Mouse (Mus musculus): Measurements from ENCODE around the gene Atp2b1. TPM values are rescaled to one million over a fixed set of nuclear protein-coding genes. Genes with fewer than 3 reads are reported as not detected.

Atp2b1 gene
- polyA plus RNA-seq, 1 experiment from 2014 or later: 164 TPM

DNA sequence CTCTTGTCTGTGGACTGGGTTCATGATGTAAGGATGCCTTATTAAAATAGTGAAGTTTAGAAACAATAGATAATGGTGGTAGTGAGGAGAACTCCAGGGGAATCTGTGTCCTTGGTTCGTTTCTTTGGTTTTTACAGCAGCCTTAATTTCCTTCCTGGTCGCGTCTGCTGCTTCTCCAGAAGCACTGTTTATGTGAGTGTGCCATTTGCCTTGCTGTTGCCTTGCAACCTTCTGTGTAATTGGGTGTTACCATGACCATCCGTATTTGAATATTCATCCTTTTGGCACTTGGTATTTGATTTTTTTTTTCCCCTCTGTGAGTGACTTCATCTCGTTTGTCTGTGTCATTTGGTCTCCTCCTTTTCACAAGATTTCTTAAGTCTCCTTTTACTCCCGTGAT, 27.8 kb downstream of the Atp2b1 start:
- no peaks in the 10 kb centered on the region for H3K27me3 ChIP-seq (ENCODE audit: insufficient read depth, low read length)
- ATAC-seq (ENCODE audit: low FRiP score, low TSS enrichment): no peak
- no peak overlapping the region for H3K4me3 ChIP-seq (ENCODE audit: low read length)
- no peak overlapping the region for H3K9ac ChIP-seq (replicated peaks; ENCODE audit: low read length)
- no peak overlapping the region for H3K4me2 ChIP-seq (replicated peaks; ENCODE audit: low read depth, low read length)
- no peaks in the 10 kb centered on the region for H3K9me3 ChIP-seq (ENCODE audit: low read length)
- WGBS: 49% methylated on average over 6 of the region's 6 CpGs
- peaks cover 3% of the 10 kb centered on the region; the same call in 1 of the 2 replicates for H3K4me1 ChIP-seq (ENCODE audit: insufficient read depth, low read length)
- H3K36me3 ChIP-seq (ENCODE audit: insufficient read depth, low read length): 0 out of 2 replicates have a peak, but pooled peaks cover 3% of the 10 kb centered on the region
- no peak overlapping the region for H3K27ac ChIP-seq (ENCODE audit: low read length)

GRCm38 (mm10) chr10:98942999-98943398, 28.8 kb downstream of the Atp2b1 start:
- H3K4me2 ChIP-seq (replicated peaks; ENCODE audit: low read depth, low read length): no peak overlapping the region
- H3K9ac ChIP-seq (replicated peaks; ENCODE audit: low read length): no peak overlapping the region
- H3K36me3 ChIP-seq (ENCODE audit: insufficient read depth, low read length): 0 out of 2 replicates have a peak, but pooled peaks cover 3% of the 10 kb centered on the region
- no peak overlapping the region for H3K4me3 ChIP-seq (ENCODE audit: low read length)
- H3K27me3 ChIP-seq (ENCODE audit: insufficient read depth, low read length): no peaks in the 10 kb centered on the region
- H3K27ac ChIP-seq (ENCODE audit: low read length): no peak overlapping the region
- 76% methylated on average over 8 of the region's 8 CpGs for WGBS
- no peaks in the 10 kb centered on the region for H3K9me3 ChIP-seq (ENCODE audit: low read length)
- ATAC-seq (ENCODE audit: low FRiP score, low TSS enrichment): no peak
- peaks cover 3% of the 10 kb centered on the region; the same call in 1 of the 2 replicates for H3K4me1 ChIP-seq (ENCODE audit: insufficient read depth, low read length)

GRCm38 (mm10) chr10:98943894-98944293, 29.7 kb downstream of the Atp2b1 start:
- WGBS: 90% methylated on average over 8 of the region's 8 CpGs
- no peak overlapping the region for H3K9ac ChIP-seq (replicated peaks; ENCODE audit: low read length)
- no peak overlapping the region for H3K4me2 ChIP-seq (replicated peaks; ENCODE audit: low read depth, low read length)
- 0 out of 2 replicates have a peak, but pooled peaks cover 3% of the 10 kb centered on the region for H3K36me3 ChIP-seq (ENCODE audit: insufficient read depth, low read length)
- no peak for ATAC-seq (ENCODE audit: low FRiP score, low TSS enrichment)
- no peak overlapping the region for H3K27ac ChIP-seq (ENCODE audit: low read length)
- no peaks in the 10 kb centered on the region for H3K9me3 ChIP-seq (ENCODE audit: low read length)
- H3K27me3 ChIP-seq (ENCODE audit: insufficient read depth, low read length): no peaks in the 10 kb centered on the region
- peaks cover 7% of the 10 kb centered on the region; the same call in 1 of the 2 replicates for H3K4me1 ChIP-seq (ENCODE audit: insufficient read depth, low read length)
- H3K4me3 ChIP-seq (ENCODE audit: low read length): no peak overlapping the region

DNA sequence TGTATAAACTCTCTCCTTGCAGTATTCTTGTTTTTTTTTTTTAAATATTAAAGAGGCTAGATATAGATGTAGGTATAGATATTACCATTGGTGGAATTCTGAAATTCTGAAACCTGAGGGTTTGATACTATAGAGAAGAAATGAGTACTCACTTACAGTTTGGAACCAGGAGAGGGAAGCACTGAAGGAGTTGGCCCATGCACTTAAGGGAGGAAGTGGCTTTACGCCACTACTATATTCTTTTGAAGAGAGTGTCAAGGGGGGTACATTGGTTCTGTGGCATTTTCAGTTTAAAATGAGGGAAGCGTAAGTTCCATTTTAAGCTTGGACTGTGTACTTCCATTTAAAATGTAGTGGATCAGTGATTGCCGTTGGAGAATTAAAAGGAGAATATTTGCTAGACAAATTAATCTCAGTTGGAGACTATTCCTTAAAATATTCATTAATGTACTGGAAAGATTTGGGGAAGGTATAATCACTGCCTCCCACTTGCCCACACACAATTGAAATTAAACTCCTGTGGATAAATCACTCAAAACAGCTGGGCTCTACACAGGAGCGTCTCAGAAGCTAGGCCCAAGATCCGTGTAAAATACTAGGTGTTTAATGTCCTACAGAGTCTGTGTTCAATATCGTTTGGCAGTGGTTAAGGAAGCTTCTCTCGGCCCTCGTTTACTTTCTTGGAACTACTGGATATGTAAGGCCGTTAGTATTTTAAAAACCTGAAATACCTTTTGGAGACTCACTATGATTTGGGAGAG, 32.0 kb downstream of the Atp2b1 start:
- no peak overlapping the region for H3K9ac ChIP-seq (replicated peaks; ENCODE audit: low read length)
- WGBS: 65% methylated on average over 9 of the region's 9 CpGs
- no peaks in the 10 kb centered on the region for H3K27me3 ChIP-seq (ENCODE audit: insufficient read depth, low read length)
- ATAC-seq (ENCODE audit: low FRiP score, low TSS enrichment): no peak
- H3K4me1 ChIP-seq (ENCODE audit: insufficient read depth, low read length): peaks cover 10% of the 10 kb centered on the region; the same call in 1 of the 2 replicates
- H3K4me3 ChIP-seq (ENCODE audit: low read length): no peak overlapping the region
- H3K9me3 ChIP-seq (ENCODE audit: low read length): no peaks in the 10 kb centered on the region
- H3K27ac ChIP-seq (ENCODE audit: low read length): no peak overlapping the region
- no peaks in the 10 kb centered on the region for H3K36me3 ChIP-seq (ENCODE audit: insufficient read depth, low read length)
- no peak overlapping the region for H3K4me2 ChIP-seq (replicated peaks; ENCODE audit: low read depth, low read length)

DNA sequence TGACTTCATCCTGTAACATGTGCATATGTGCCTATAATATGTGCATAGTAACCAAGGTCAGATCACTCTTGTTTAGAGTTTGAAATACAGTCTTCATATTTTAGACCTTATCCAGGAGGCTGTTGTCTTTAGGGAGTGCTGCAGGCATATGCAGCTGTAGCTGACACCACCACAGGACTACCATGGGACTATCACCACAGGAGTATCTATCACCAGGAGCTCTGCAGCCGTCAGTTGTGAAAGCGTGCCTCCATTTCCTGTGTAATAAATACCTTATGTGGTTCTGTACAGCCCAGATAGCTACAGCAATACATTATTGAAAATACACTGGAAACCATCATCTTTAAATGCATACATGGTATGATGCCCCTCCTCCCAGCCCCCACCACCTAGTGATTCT, 33.0 kb downstream of the Atp2b1 start:
- H3K27ac ChIP-seq (ENCODE audit: low read length): no peak overlapping the region
- no peak for ATAC-seq (ENCODE audit: low FRiP score, low TSS enrichment)
- H3K4me1 ChIP-seq (ENCODE audit: insufficient read depth, low read length): peaks cover 20% of the 10 kb centered on the region
- no peaks in the 10 kb centered on the region for H3K9me3 ChIP-seq (ENCODE audit: low read length)
- WGBS: 39% methylated on average over 2 of the region's 2 CpGs
- no peaks in the 10 kb centered on the region for H3K36me3 ChIP-seq (ENCODE audit: insufficient read depth, low read length)
- H3K27me3 ChIP-seq (ENCODE audit: insufficient read depth, low read length): no peaks in the 10 kb centered on the region
- no peak overlapping the region for H3K4me3 ChIP-seq (ENCODE audit: low read length)
- no peak overlapping the region for H3K9ac ChIP-seq (replicated peaks; ENCODE audit: low read length)
- H3K4me2 ChIP-seq (replicated peaks; ENCODE audit: low read depth, low read length): no peak overlapping the region

DNA sequence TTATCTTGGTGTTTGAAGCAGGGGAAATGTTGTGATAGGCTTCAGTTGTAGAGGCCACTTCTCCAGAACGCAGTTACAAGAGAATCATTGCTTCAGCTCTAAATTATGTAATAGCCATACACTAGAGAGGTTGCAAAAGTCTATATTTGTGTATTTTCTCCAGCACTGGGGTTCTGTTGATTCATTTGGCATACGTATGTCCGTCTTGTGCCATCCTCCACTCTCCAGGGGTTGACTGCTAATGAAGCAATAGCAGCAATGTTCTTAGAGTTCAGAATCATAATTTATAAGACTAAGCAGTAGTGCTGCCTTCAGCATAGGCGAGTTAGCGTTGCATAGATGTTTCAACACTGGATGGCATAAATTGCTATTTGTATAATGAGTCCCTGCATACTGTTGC, 33.9 kb downstream of the Atp2b1 start:
- H3K4me2 ChIP-seq (replicated peaks; ENCODE audit: low read depth, low read length): no peak overlapping the region

GRCm38 (mm10) chr10:98949750-98950149, 35.5 kb downstream of the Atp2b1 start:
- Histone ChIP-seq H3K27ac (ENCODE audit: low read length) (no peak overlapping the region), H3K9me3 (ENCODE audit: low read length) (no peaks in the 10 kb centered on the region), H3K9ac (replicated peaks; ENCODE audit: low read length) (no peak overlapping the region), H3K27me3 (ENCODE audit: insufficient read depth, low read length) (no peaks in the 10 kb centered on the region), H3K4me2 (replicated peaks; ENCODE audit: low read depth, low read length) (no peak overlapping the region), H3K4me1 (ENCODE audit: insufficient read depth, low read length) (peaks cover 23% of the 10 kb centered on the region), H3K4me3 (ENCODE audit: low read length) (no peak overlapping the region), H3K36me3 (ENCODE audit: insufficient read depth, low read length) (no peaks in the 10 kb centered on the region)
- 67% methylated on average over 1 of the region's 1 CpGs for WGBS
- no peak for ATAC-seq (ENCODE audit: low FRiP score, low TSS enrichment)

More for the DNA sequence above, 33.9 kb downstream of the Atp2b1 start:
- Histone ChIP-seq H3K36me3 (ENCODE audit: insufficient read depth, low read length) (no peaks in the 10 kb centered on the region), H3K27ac (ENCODE audit: low read length) (no peak overlapping the region), H3K9me3 (ENCODE audit: low read length) (no peaks in the 10 kb centered on the region), H3K4me1 (ENCODE audit: insufficient read depth, low read length) (peaks cover 20% of the 10 kb centered on the region), H3K27me3 (ENCODE audit: insufficient read depth, low read length) (no peaks in the 10 kb centered on the region), H3K9ac (replicated peaks; ENCODE audit: low read length) (no peak overlapping the region), H3K4me3 (ENCODE audit: low read length) (no peak overlapping the region)
- whole genome bisulfite sequencing: 74% methylated on average over 5 of the region's 5 CpGs
- no peak for ATAC-seq (ENCODE audit: low FRiP score, low TSS enrichment)

- Histone ChIP-seq H3K36me3 (ENCODE audit: insufficient read depth, low read length) (no peaks in the 10 kb centered on the region), H3K27me3 (ENCODE audit: insufficient read depth, low read length) (no peaks in the 10 kb centered on the region), H3K4me3 (ENCODE audit: low read length) (no peak overlapping the region), H3K27ac (ENCODE audit: low read length) (no peak overlapping the region), H3K4me2 (replicated peaks; ENCODE audit: low read depth, low read length) (no peak overlapping the region), H3K9ac (replicated peaks; ENCODE audit: low read length) (no peak overlapping the region), H3K9me3 (ENCODE audit: low read length) (no peaks in the 10 kb centered on the region), H3K4me1 (ENCODE audit: insufficient read depth, low read length) (peaks cover 20% of the 10 kb centered on the region)
- peak; percentile 72 for ATAC-seq (ENCODE audit: low FRiP score, low TSS enrichment)
- WGBS: 56% methylated on average over 17 of the region's 17 CpGs
These were observed 37.4 kb downstream of the Atp2b1 start for GRCm38 (mm10) chr10:98951286-98952270.

GRCm38 (mm10) chr10:98954230-98954993, 40.2 kb downstream of the Atp2b1 start:
- H3K27me3 ChIP-seq (ENCODE audit: insufficient read depth, low read length): no peaks in the 10 kb centered on the region
- ATAC-seq (ENCODE audit: low FRiP score, low TSS enrichment): no peak
- H3K4me3 ChIP-seq (ENCODE audit: low read length): no peak overlapping the region
- H3K4me1 ChIP-seq (ENCODE audit: insufficient read depth, low read length): peaks cover 12% of the 10 kb centered on the region
- no peaks in the 10 kb centered on the region for H3K36me3 ChIP-seq (ENCODE audit: insufficient read depth, low read length)
- H3K4me2 ChIP-seq (replicated peaks; ENCODE audit: low read depth, low read length): no peak overlapping the region
- no peaks in the 10 kb centered on the region for H3K9me3 ChIP-seq (ENCODE audit: low read length)
- 86% methylated on average over 12 of the region's 12 CpGs for WGBS
- H3K27ac ChIP-seq (ENCODE audit: low read length): no peak overlapping the region
- no peak overlapping the region for H3K9ac ChIP-seq (replicated peaks; ENCODE audit: low read length)

All from kidney, embryonic 16.5 days (tissue).